In genomic region chr8:70494416-70494945, GRCm38 (mm10) we compare ENCODE assay signal across 9 mouse cellular contexts. TPM values are rescaled to one million over a fixed set of nuclear protein-coding genes. Genes with fewer than 3 reads are reported as not detected.
DNase-seq lines count a peak whose midpoint lies in the region; ATAC-seq and TF ChIP-seq lines count a peak whose summit lies in the region.
"Had no signal": no experiment of that assay in that cellular context is flagged by ENCODE, and none has a peak within 500 bp of the region (broad histone marks: within the 10 kb centered on the region; RNA-seq: fewer than 3 reads in every experiment).

No protein-coding gene starts in this region.

- no peak for ATAC-seq in kidney, embryonic 15.5 days (replicated peaks; ENCODE audit: low FRiP score)
- 0 out of 2 replicates have a peak, but pooled peaks have one; percentile 1 for ATAC-seq in forebrain, postnatal 0 days
- ATAC-seq in midbrain, embryonic 13.5 days: no peak
- no peak for ATAC-seq in cerebellum, adult (ENCODE audit: insufficient number of reproducible peaks, low FRiP score, low TSS enrichment)

- H3K9me3 ChIP-seq in kidney, embryonic 15.5 days (replicated peaks): no peaks in the 10 kb centered on the region
- H3K9me3 ChIP-seq in forebrain, postnatal 0 days (ENCODE audit: low read length): no peaks in the 10 kb centered on the region
- no peaks in the 10 kb centered on the region for H3K9me3 ChIP-seq in midbrain, embryonic 13.5 days

- intact Hi-C loops in left cerebral cortex, postnatal 36 days (cut with DNase I): no loop called here

- H3K27ac ChIP-seq in kidney, embryonic 15.5 days: no peak overlapping the region
- H3K27ac ChIP-seq in forebrain, postnatal 0 days (ENCODE audit: low read depth, low read length): no peak overlapping the region
- H3K27ac ChIP-seq in midbrain, embryonic 13.5 days: no peak overlapping the region
- H3K27ac ChIP-seq: macrophage had no signal

- H3K9ac ChIP-seq in kidney, embryonic 15.5 days: no peak overlapping the region
- H3K9ac ChIP-seq in forebrain, postnatal 0 days: peak overlapping the region; percentile 58; the same call in 1 of the 2 replicates
- no peak overlapping the region for H3K9ac ChIP-seq in midbrain, embryonic 13.5 days (replicated peaks)

- DNase-seq in kidney, adult 11 months: no peak
- peak; percentile 42 for DNase-seq in ZHBTc4 (ENCODE audit: low read depth, low spot score)
- DNase-seq in forebrain, postnatal 0 days: no peak
- DNase-seq in adrenal gland, postnatal 25 days: no peak
- DNase-seq in left cerebral cortex, postnatal 36 days (ENCODE audit: low spot score in 2 of 2): no peak

- 2% methylated on average over 27 of the region's 28 CpGs for WGBS in kidney, embryonic 15.5 days
- 5% methylated on average over 28 of the region's 28 CpGs for WGBS in forebrain, postnatal 0 days
- WGBS in midbrain, embryonic 13.5 days: 2% methylated on average over 28 of the region's 28 CpGs

- H3K36me3 ChIP-seq in kidney, embryonic 15.5 days: no peaks in the 10 kb centered on the region
- H3K36me3 ChIP-seq in forebrain, postnatal 0 days (ENCODE audit: insufficient read depth): no peaks in the 10 kb centered on the region
- H3K36me3 ChIP-seq in midbrain, embryonic 13.5 days: no peaks in the 10 kb centered on the region

- TF ChIP-seq CTCF in forebrain, postnatal 0 days (IDR thresholded peaks at IDR 0.05; ENCODE audit: low read depth): no peak

- H3K27me3 ChIP-seq in kidney, embryonic 15.5 days: peaks cover 100% of the 10 kb centered on the region
- peaks cover 87% of the 10 kb centered on the region for H3K27me3 ChIP-seq in forebrain, postnatal 0 days (ENCODE audit: insufficient read depth, low read length)
- peaks cover 100% of the 10 kb centered on the region for H3K27me3 ChIP-seq in midbrain, embryonic 13.5 days

- peak overlapping the region; percentile 82 for H3K4me2 ChIP-seq in kidney, embryonic 15.5 days
- H3K4me2 ChIP-seq in forebrain, postnatal 0 days (ENCODE audit: low read depth): peak overlapping the region; percentile 62
- H3K4me2 ChIP-seq in midbrain, embryonic 13.5 days (replicated peaks): peak overlapping the region; percentile 14; the same call in 1 of the 2 replicates

- H3K4me3 ChIP-seq in kidney, embryonic 15.5 days (replicated peaks): peak overlapping the region; percentile 47
- peak overlapping the region; percentile 47 for H3K4me3 ChIP-seq in forebrain, postnatal 0 days (ENCODE audit: low read depth, low read length)
- peak overlapping the region; percentile 4; the same call in 1 of the 2 replicates for H3K4me3 ChIP-seq in midbrain, embryonic 13.5 days (replicated peaks)

- H3K4me1 ChIP-seq in kidney, embryonic 15.5 days: peaks cover 64% of the 10 kb centered on the region
- peaks cover 7% of the 10 kb centered on the region for H3K4me1 ChIP-seq in forebrain, postnatal 0 days (ENCODE audit: insufficient read depth)
- peaks cover 42% of the 10 kb centered on the region for H3K4me1 ChIP-seq in midbrain, embryonic 13.5 days (replicated peaks)

RNA-seq across cellular contexts. Expression of gene Crlf1, which starts 1.5 kb away (rescaled TPM):
- 21.1 and 24.1 TPM in 2 replicates for polyA plus RNA-seq in kidney, embryonic 15.5 days (2015; fragmentation: Nextera tagmentation; extraction: Ambion mirVana)
- total RNA-seq in forebrain, postnatal 0 days (2014; rRNA removed): 6.5 and 20.9 TPM in 2 replicates
- 24.6 and 34.5 TPM in 2 replicates for polyA plus RNA-seq in forebrain, postnatal 0 days (2015; fragmentation: Nextera tagmentation; extraction: Ambion mirVana)
- 0.97 and 1.1 TPM in 2 replicates for polyA plus RNA-seq in midbrain, embryonic 13.5 days (2015; fragmentation: Nextera tagmentation; extraction: Ambion mirVana)
- total RNA-seq in adrenal gland, postnatal 25 days (2021): 0.18 TPM in 1 of 2 replicates, not detected in the other
- 1 to 10 TPM; 4.1 to 4.6 TPM for total RNA-seq in left cerebral cortex, postnatal 36 days (2021)
- polyA plus RNA-seq: macrophage had no signal

RNA-seq across cellular contexts. Expression of gene Tmem59l, which starts 7.3 kb away (rescaled TPM):
- polyA plus RNA-seq in kidney, embryonic 15.5 days (2015; fragmentation: Nextera tagmentation; extraction: Ambion mirVana): 5.9 and 6.0 TPM in 2 replicates
- 96.0 and 115 TPM in 2 replicates for total RNA-seq in forebrain, postnatal 0 days (2014; rRNA removed)
- polyA plus RNA-seq in forebrain, postnatal 0 days (2015; fragmentation: Nextera tagmentation; extraction: Ambion mirVana): 147 and 150 TPM in 2 replicates
- 60.6 and 61.5 TPM in 2 replicates for polyA plus RNA-seq in midbrain, embryonic 13.5 days (2015; fragmentation: Nextera tagmentation; extraction: Ambion mirVana)
- 10.1 and 10.2 TPM in 2 replicates for total RNA-seq in adrenal gland, postnatal 25 days (2021)
- 100 to 1,000 TPM; 279 to 317 TPM for total RNA-seq in left cerebral cortex, postnatal 36 days (2021)
- polyA plus RNA-seq: macrophage had no signal

RNA-seq across cellular contexts. Expression of gene Rex1bd, which starts 12.1 kb away (rescaled TPM):
- polyA plus RNA-seq in kidney, embryonic 15.5 days (2015; fragmentation: Nextera tagmentation; extraction: Ambion mirVana): 128 and 133 TPM in 2 replicates
- 130 and 148 TPM in 2 replicates for total RNA-seq in forebrain, postnatal 0 days (2014; rRNA removed)
- polyA plus RNA-seq in forebrain, postnatal 0 days (2015; fragmentation: Nextera tagmentation; extraction: Ambion mirVana): 200 and 247 TPM in 2 replicates
- 152 and 155 TPM in 2 replicates for polyA plus RNA-seq in midbrain, embryonic 13.5 days (2015; fragmentation: Nextera tagmentation; extraction: Ambion mirVana)
- total RNA-seq in adrenal gland, postnatal 25 days (2021): 141 and 158 TPM in 2 replicates
- 100 to 1,000 TPM; 106 to 108 TPM for total RNA-seq in left cerebral cortex, postnatal 36 days (2021)

RNA-seq across cellular contexts. Expression of gene Uba52, which starts 16.1 kb away (rescaled TPM):
- polyA plus RNA-seq in kidney, embryonic 15.5 days (2015; fragmentation: Nextera tagmentation; extraction: Ambion mirVana): 954 and 1,022 TPM in 2 replicates
- 459 and 595 TPM in 2 replicates for total RNA-seq in forebrain, postnatal 0 days (2014; rRNA removed)
- polyA plus RNA-seq in forebrain, postnatal 0 days (2015; fragmentation: Nextera tagmentation; extraction: Ambion mirVana): 808 and 1,035 TPM in 2 replicates
- polyA plus RNA-seq in midbrain, embryonic 13.5 days (2015; fragmentation: Nextera tagmentation; extraction: Ambion mirVana): 680 and 755 TPM in 2 replicates
- 1,380 and 1,587 TPM in 2 replicates for total RNA-seq in adrenal gland, postnatal 25 days (2021)
- total RNA-seq in left cerebral cortex, postnatal 36 days (2021): 100 to 1,000 TPM; 828 to 997 TPM

RNA-seq across cellular contexts. Expression of gene Klhl26, which starts 17.7 kb away (rescaled TPM):
- polyA plus RNA-seq in kidney, embryonic 15.5 days (2015; fragmentation: Nextera tagmentation; extraction: Ambion mirVana): 20.0 and 23.5 TPM in 2 replicates
- 29.9 and 34.8 TPM in 2 replicates for total RNA-seq in forebrain, postnatal 0 days (2014; rRNA removed)
- polyA plus RNA-seq in forebrain, postnatal 0 days (2015; fragmentation: Nextera tagmentation; extraction: Ambion mirVana): 30.8 and 35.3 TPM in 2 replicates
- 19.3 and 22.2 TPM in 2 replicates for polyA plus RNA-seq in midbrain, embryonic 13.5 days (2015; fragmentation: Nextera tagmentation; extraction: Ambion mirVana)
- 22.3 and 24.9 TPM in 2 replicates for total RNA-seq in adrenal gland, postnatal 25 days (2021)
- 10 to 100 TPM; 43.6 to 44.6 TPM for total RNA-seq in left cerebral cortex, postnatal 36 days (2021)

Comparison
In these comparisons a context has a peak if more than half of its experiments do, and no peak if none do; other contexts are left out.
1. H3K4me2 ChIP-seq: peak in every context shown above with its lines; median percentile 82 in kidney, embryonic 15.5 days; 62 in forebrain, postnatal 0 days; 14 in midbrain, embryonic 13.5 days.